Mouse (Mus musculus) megakaryocyte, embryonic 14.5 days (primary cell): ENCODE measurements around the gene Fcna. TPM values are rescaled to one million over a fixed set of nuclear protein-coding genes. Genes with fewer than 3 reads are reported as not detected.

Experiments
- H3K27me3 ChIP-seq: replicated peaks from 2 replicates; pipeline ENCODE3; 2012; ENCODE audit warnings: inconsistent platforms
- H3K36me3 ChIP-seq: replicated peaks from 2 replicates; pipeline ENCODE3; 2012; ENCODE audit warnings: low read length, inconsistent platforms, mixed read lengths
- H3K4me1 ChIP-seq: 2 replicates; pipeline ENCODE4 v1.6.1; 2012; ENCODE audit warnings: inconsistent platforms
- H3K4me3 ChIP-seq: replicated peaks from 2 replicates; pipeline ENCODE3; 2012; ENCODE audit warnings: moderate library complexity, mild to moderate bottlenecking, inconsistent platforms
- H3K9me3 ChIP-seq: 2 replicates; pipeline ENCODE4 v1.6.1; 2012; ENCODE audit warnings: inconsistent platforms
- FLI1 ChIP-seq: IDR thresholded peaks from 2 replicates; pipeline ENCODE4 v1.6.1; 2012; ENCODE audit warnings: low read length, inconsistent platforms, mixed read lengths
- GATA1 ChIP-seq: IDR thresholded peaks from 3 replicates; pipeline ENCODE4 v1.6.1; 2012; ENCODE audit warnings: mixed read lengths, low read length, inconsistent platforms, borderline replicate concordance
- polyA plus RNA-seq: library from polyadenylated mRNA; stranded (reverse); fragments of >175 nt; gene quantifications from 2 replicates; pipeline ENCODE4 v1.2.3, GENCODE M21; 2012; ENCODE audit warnings: low replicate concordance; ENCODE audit not compliant: insufficient read depth

The Fcna gene
- polyA plus RNA-seq, 1 experiment, result 0.49 TPM

- Histone ChIP-seq H3K27me3 (peaks cover 61% of the 10 kb centered on the region), H3K4me1 (peaks cover 77% of the 10 kb centered on the region), H3K4me3 (peak overlapping the region; percentile 76), H3K36me3 (peaks cover 17% of the 10 kb centered on the region), H3K9me3 (peaks cover 39% of the 10 kb centered on the region)
- TF ChIP-seq FLI1 (no peak), GATA1 (no peak)
Observed at GRCm38 (mm10) chr2:25578796-25579736, 48.8 kb downstream of the Fcna start.

- peaks cover 61% of the 10 kb centered on the region for H3K27me3 ChIP-seq
- peaks cover 86% of the 10 kb centered on the region for H3K4me1 ChIP-seq
- peak overlapping the region; percentile 86 for H3K4me3 ChIP-seq
- peaks cover 8% of the 10 kb centered on the region for H3K36me3 ChIP-seq
- TF ChIP-seq GATA1 (no peak), FLI1 (no peak)
- peaks cover 39% of the 10 kb centered on the region for H3K9me3 ChIP-seq
Observed at GRCm38 (mm10) chr2:25577951-25578795, 49.7 kb downstream of the Fcna start.

GRCm38 (mm10) chr2:25576965-25577891, 50.6 kb downstream of the Fcna start:
- H3K9me3 ChIP-seq, result peaks cover 39% of the 10 kb centered on the region
- H3K4me3 ChIP-seq, result peak overlapping the region; percentile 86
- peaks cover 61% of the 10 kb centered on the region for H3K27me3 ChIP-seq
- TF ChIP-seq FLI1, result no peak
- TF ChIP-seq GATA1, result no peak
- H3K4me1 ChIP-seq, result peaks cover 86% of the 10 kb centered on the region
- H3K36me3 ChIP-seq, result no peaks in the 10 kb centered on the region

GRCm38 (mm10) chr2:25576028-25576850, 51.6 kb downstream of the Fcna start:
- no peak for TF ChIP-seq GATA1
- TF ChIP-seq FLI1, result no peak
- H3K36me3 ChIP-seq, result peaks cover 3% of the 10 kb centered on the region
- H3K27me3 ChIP-seq, result peaks cover 60% of the 10 kb centered on the region
- peaks cover 39% of the 10 kb centered on the region for H3K9me3 ChIP-seq
- peaks cover 77% of the 10 kb centered on the region for H3K4me1 ChIP-seq
- H3K4me3 ChIP-seq, result no peak overlapping the region

GRCm38 (mm10) chr2:25575432-25576027, 52.3 kb downstream of the Fcna start:
- TF ChIP-seq FLI1 (no peak), GATA1 (no peak)
- peaks cover 39% of the 10 kb centered on the region for H3K9me3 ChIP-seq
- peak overlapping the region; percentile 93 for H3K4me3 ChIP-seq
- H3K27me3 ChIP-seq, result peaks cover 53% of the 10 kb centered on the region
- peaks cover 72% of the 10 kb centered on the region for H3K4me1 ChIP-seq
- H3K36me3 ChIP-seq, result peaks cover 7% of the 10 kb centered on the region

Other genes starting within 250 kb of the Fcna start
- 1.3 TPM in 1 of 2 replicates, not detected in the other for gene Entpd2, start 232.2 kb downstream of the Fcna start, polyA plus RNA-seq
- 3.7 and 3.9 TPM in 2 replicates for gene Npdc1, start 228.7 kb downstream of the Fcna start, polyA plus RNA-seq
- 4.3 TPM in 1 of 2 replicates, not detected in the other for gene Fut7, start 204.8 kb downstream of the Fcna start, polyA plus RNA-seq
- gene Abca2, start 199.3 kb downstream of the Fcna start, polyA plus RNA-seq, result 13.1 and 24.3 TPM in 2 replicates
- gene Clic3, start 171.2 kb downstream of the Fcna start, polyA plus RNA-seq, result not detected in 2 replicates
- gene Paxx, start 166.9 kb downstream of the Fcna start, polyA plus RNA-seq, result 51.1 and 52.3 TPM in 2 replicates
- gene Ptgds, start 158.0 kb downstream of the Fcna start, polyA plus RNA-seq, result not detected in 2 replicates
- not detected in 2 replicates for gene Lcn12, start 134.1 kb downstream of the Fcna start, polyA plus RNA-seq
- gene Fbxw5, start 127.3 kb downstream of the Fcna start, polyA plus RNA-seq, result 46.2 and 91.1 TPM in 2 replicates
- 0.43 TPM in 1 of 2 replicates, not detected in the other for gene C8g, start 126.3 kb downstream of the Fcna start, polyA plus RNA-seq
- 0.78 and 7.0 TPM in 2 replicates for gene Traf2, start 81.1 kb downstream of the Fcna start, polyA plus RNA-seq
- 316 and 1,404 TPM in 2 replicates for gene Edf1, start 70.2 kb downstream of the Fcna start, polyA plus RNA-seq
- 0.75 TPM in 1 of 2 replicates, not detected in the other for gene Mamdc4, start 53.2 kb downstream of the Fcna start, polyA plus RNA-seq
- 4.7 TPM in 1 of 2 replicates, not detected in the other for gene Phpt1, start 52.8 kb downstream of the Fcna start, polyA plus RNA-seq
- gene Ajm1, start 46.3 kb downstream of the Fcna start, polyA plus RNA-seq, result 0.44 and 0.85 TPM in 2 replicates
- gene Rabl6, start 19.5 kb downstream of the Fcna start, polyA plus RNA-seq, result 36.6 and 58.2 TPM in 2 replicates
- 0.15 TPM in 1 of 2 replicates, not detected in the other for gene Ccdc183, start 10.4 kb downstream of the Fcna start, polyA plus RNA-seq
- gene Tmem141, start 6.0 kb downstream of the Fcna start, polyA plus RNA-seq, result 0.94 TPM in 1 of 2 replicates, not detected in the other
- gene Lcn8, start 25.1 kb upstream of the Fcna start, polyA plus RNA-seq, result not detected in 2 replicates
- not detected in 2 replicates for gene Lcn5, start 29.9 kb upstream of the Fcna start, polyA plus RNA-seq
- not detected in 2 replicates for gene Lcn6, start 48.8 kb upstream of the Fcna start, polyA plus RNA-seq
- not detected in 2 replicates for gene Lcn10, start 54.7 kb upstream of the Fcna start, polyA plus RNA-seq
- gene Obp2a, start 72.0 kb upstream of the Fcna start, polyA plus RNA-seq, result not detected in 2 replicates
- 55.7 and 68.2 TPM in 2 replicates for gene Bmyc, start 78.7 kb upstream of the Fcna start, polyA plus RNA-seq
- gene Obp2b, start 109.0 kb upstream of the Fcna start, polyA plus RNA-seq, result not detected in 2 replicates
- not detected in 2 replicates for gene Lcn3, start 137.5 kb upstream of the Fcna start, polyA plus RNA-seq
- not detected in 2 replicates for gene Lcn11, start 149.0 kb upstream of the Fcna start, polyA plus RNA-seq
- gene Gm13539, start 154.2 kb upstream of the Fcna start, polyA plus RNA-seq, result not detected in 2 replicates
- gene Glt6d1, start 187.8 kb upstream of the Fcna start, polyA plus RNA-seq, result not detected in 2 replicates
- not detected in 2 replicates for gene Lcn9, start 195.1 kb upstream of the Fcna start, polyA plus RNA-seq
- gene Sohlh1, start 219.2 kb upstream of the Fcna start, polyA plus RNA-seq, result not detected in 2 replicates
- not detected in 2 replicates for gene Kcnt1, start 235.7 kb upstream of the Fcna start, polyA plus RNA-seq